Mouse (Mus musculus) heart, postnatal 14 days (tissue): ENCODE results near the gene BC028528. TPM values are rescaled to one million over a fixed set of nuclear protein-coding genes. Genes with fewer than 3 reads are reported as not detected.
"Not testable (repeated sequence)": the region's sequence is repeated elsewhere in the genome, so short reads cannot be mapped to it uniquely, and the experiment has no call there.

Experiments used
- DNase-seq, 2 experiments: peaks; one replicate each; pipeline ENCODE4 v3.0.0; 2021 to 2022
- intact Hi-C: fragments of 180-260 bp; cut with DNase I; formaldehyde crosslinking; loops from one replicate; pipeline ENCODE4 v1.15.1; 2025
- total RNA-seq, 2 experiments: library from RNA; stranded (reverse); gene quantifications; 2 replicates each; pipeline ENCODE4 v1.2.3; 2021

BC028528 gene
- total RNA-seq, 2 experiments from 2014 or later = 24.0 to 24.6 TPM

DNA sequence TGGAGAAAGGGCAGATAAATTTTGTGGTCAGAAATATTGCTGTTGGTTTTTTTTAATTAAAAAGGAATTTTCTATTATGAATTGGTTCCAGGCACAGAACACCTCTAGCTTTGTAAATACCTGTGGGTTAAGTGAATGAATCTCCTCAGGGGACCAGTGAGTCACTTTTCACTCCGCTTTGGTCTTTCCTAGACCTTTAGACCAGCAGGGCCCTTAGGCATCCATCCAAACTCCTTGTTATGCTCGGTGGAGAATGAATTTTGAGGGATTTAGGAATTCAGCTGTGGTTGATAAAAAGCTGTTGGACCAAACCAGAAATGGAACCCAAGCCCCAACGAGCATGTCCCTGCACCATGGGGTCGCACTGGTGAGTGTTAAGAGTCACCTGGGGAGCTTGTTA is 15.8 kb upstream of the BC028528 start:
- DNase-seq = no peak
- intact Hi-C loops = loop anchor here (1.0 kb wide), 1 partner anchor 47 kb away; no protein-coding TSS in a partner anchor

DNA sequence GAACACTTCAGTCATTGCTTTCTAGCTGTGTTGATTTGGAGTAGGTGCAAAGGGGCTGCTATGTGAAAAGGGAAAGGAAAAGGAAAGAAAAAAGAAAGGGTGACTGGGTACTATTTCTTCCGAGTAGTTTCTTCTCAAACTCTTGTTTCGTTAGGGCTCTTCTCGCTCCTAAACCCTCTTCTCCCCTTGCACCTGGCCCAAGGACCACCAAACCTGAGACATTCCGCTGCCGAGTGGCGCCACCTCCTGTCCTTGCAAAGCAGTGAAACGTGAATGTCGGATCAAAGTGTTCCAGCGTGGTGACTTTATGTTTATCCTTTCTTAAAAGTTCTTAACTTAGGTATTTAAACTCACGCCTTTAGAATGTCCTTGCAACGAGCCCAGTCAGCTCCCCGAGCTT is 15.1 kb upstream of the BC028528 start:
- DNase-seq = peak; percentile 63 to 71
- intact Hi-C loops = loop anchor here (1.0 kb wide), 2 partner anchors 24 to 47 kb away; no protein-coding TSS in a partner anchor

DNA sequence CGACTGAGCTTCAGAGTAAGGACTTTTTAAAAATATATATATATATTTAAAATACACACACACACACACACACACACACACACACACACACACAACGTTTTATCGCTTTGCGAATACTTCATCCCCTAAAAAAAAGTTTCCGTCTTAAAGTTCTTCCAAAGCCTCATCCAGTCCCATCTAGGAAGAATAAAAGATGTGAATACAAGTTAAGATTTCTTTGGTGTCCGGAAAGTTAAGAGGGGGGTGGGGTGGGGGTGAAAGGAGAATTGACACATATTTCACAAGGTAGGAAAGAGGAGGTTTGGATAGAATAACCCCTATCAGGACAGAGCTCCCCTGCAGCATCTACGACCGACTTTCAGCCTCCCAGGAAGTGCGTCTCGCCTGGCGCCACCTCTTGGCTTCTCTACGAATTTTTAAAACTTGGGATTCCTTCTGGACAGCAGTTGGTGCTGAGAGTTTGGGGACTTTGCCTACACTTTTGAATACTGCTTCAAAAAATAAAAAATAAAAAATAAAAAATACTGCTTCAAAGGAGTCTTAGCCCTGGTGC is 14.2 kb upstream of the BC028528 start:
- peak; percentile 63 to 69 for DNase-seq
- intact Hi-C loops = loop anchor here (1.0 kb wide), 1 partner anchor 23 kb away; no protein-coding TSS in a partner anchor

DNA sequence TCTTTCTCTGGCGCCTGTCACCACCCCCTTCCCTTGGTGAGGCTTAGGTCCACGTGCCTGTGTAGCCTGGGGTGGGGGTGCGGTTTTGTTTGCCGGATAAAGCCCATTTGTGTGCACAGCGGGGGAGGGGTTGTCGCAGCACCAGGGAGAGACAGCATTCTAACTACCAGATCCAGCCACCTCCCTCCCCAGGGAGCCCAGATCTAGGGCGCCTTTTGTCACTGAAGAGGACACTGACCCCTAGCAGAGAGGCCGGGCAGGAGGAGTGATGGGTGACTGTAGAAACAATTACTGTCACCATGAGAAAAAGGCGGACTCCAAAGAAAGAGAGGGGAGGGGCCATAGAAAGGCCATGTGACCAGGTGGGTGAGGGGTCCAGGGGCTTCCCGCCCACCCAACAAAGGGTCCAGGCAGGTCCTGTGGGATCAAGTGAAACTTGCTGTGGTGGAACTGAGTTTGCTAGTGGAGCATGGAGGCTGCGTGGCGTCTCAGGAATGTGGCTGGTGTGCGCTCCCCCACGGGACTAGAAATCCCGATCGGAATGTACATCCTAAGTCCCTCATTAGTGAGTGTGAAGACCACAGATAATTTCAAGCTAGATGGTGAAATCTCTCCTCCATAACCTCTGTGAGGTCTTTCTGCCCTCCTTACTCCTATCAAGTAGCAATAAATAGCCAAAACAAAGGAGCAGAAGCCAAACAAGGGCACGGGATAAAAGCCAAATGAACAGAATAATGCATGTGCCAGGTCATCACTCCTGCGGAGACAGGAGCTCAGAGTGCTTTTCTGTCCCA is 13.5 kb upstream of the BC028528 start:
- intact Hi-C loops = no loop called here
- peak; percentile 30 to 40 for DNase-seq

DNA sequence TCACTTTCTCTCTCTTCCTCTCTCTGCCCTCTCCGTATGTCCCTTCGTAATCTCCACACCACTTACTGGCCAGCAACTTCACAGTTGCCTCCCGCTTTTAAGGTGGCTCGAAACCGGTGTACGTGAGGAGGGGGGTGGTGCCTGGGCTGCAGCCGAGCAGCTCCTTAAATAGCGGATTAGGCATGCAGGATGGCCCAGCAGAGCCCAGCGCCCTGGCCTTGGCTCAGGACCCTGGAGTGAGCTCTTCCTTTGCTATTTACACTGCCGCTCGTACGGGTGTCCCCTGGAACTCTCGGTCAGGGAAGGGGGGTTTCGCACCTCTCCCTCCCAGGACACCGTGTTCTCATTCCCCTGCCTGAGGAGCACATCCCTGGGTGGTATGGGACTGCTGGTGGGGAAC is 12.8 kb upstream of the BC028528 start, which contains the start of gene Car14:
Gene Car14 (minus strand): TSS at position 124 of the 400 bp plus-strand sequence.
- peak; percentile 54 to 61 for DNase-seq
- intact Hi-C loops = no loop called here

DNA sequence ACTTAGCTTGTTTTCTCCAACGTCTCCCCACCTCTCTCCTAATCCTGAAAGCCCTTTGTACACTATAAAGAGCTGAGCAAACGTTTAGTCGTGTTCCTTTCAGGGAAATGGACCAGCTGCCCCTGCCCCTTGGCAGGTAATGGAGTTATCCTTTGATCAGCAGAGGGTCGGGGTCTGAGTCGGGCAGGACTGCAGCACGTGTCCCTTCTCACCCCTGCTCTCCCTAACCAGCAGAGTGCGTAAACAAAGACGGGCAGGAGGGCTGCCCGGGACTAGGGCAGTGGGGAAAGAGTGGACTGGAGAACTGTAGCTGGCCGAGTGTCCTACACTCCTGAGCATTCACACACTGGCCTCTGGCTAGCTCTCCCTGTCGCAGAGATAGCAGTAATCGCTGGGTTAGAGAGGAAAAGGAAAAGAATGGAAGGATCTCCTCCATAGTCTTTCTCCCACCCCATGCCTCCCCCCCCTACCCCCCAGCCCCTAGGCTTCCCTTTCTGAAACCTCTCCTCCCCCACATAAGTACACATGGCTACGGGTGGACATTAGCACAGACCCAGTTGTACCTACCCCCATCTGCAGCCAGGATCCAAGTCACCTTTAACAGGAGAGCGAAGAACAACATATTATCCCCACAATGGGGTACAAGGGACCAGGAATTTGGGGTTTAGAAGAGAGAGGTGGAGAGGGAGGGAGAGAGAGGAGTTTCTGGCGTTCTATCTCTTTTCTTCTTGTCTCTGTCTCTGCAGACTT is 12.1 kb upstream of the BC028528 start:
- DNase-seq = no peak
- intact Hi-C loops = no loop called here

DNA sequence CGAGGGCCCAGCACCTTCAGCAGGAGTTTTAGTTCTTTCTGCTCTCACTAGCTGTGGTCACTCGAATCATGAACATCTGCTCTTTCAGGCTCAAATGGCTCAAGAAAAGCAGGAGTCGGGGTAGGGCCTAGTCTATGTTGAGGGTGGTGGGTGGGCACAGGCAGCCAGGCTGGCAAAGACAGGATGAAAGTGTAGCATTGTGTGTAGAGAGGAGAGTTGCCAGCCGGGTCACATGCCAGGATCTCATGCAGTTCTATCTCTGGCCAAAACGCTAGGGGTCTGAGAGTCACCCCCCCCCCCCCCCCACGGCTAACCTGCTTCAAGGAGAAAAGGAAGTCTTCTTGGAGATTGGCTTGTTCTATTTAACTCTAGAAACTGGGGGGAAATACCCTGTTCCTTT is 10.8 kb upstream of the BC028528 start:
- no peak for DNase-seq

DNA sequence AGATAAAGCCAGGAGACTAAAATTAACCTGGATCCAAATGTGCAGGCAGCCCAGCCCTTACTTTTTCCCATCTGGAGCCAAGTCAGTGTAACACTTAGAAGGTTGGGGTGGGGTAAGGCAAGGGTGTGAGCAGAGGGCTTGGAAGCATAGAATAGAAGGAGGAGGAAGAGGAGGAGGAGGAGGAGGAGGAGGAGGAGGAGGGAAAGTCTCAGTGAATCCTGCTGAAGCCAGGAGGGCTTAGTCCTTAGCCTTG is 10.5 kb upstream of the BC028528 start:
- no peak for DNase-seq
- intact Hi-C loops = no loop called here

More for the DNA sequence above, 10.8 kb upstream of the BC028528 start:
- intact Hi-C loops = no loop called here

DNA sequence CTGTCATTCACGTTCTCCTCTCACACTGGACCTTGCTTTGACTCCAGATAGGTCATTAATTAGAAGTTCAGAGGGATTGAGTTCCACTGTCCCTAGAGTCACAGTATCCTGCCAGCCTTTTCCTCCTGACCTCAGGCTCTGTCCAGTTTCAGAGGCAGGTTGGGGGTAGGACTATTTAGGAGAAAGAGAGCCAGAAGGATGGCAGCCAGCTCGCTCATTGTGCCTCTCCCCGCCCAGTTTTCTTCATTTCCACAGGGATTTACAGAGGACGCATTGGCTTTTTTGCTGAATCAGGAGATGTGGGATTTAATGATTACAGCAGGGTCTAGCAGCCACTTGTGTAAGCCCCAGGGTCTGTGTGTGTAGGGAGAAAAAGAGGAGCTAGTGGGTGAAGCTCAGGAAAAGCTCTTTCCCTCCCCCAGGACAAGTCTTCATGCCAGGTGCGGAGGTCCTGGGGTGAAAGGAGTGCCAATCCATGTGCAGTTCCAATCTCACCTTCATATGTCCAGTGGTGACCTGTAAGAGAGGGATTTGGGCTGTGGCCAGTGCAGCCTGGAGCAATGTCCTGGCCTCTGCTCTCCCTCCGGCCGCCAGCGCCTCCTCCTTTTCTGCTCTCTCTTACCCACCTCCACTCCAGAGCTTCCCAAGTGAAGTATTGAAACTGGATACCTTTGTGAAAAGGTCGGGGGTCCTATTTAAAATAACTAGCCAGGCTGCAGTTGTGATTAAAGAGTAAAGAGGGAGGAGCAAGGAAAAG is 10.0 kb upstream of the BC028528 start:
- intact Hi-C loops = no loop called here
- DNase-seq = peak; percentile 35 to 51

DNA sequence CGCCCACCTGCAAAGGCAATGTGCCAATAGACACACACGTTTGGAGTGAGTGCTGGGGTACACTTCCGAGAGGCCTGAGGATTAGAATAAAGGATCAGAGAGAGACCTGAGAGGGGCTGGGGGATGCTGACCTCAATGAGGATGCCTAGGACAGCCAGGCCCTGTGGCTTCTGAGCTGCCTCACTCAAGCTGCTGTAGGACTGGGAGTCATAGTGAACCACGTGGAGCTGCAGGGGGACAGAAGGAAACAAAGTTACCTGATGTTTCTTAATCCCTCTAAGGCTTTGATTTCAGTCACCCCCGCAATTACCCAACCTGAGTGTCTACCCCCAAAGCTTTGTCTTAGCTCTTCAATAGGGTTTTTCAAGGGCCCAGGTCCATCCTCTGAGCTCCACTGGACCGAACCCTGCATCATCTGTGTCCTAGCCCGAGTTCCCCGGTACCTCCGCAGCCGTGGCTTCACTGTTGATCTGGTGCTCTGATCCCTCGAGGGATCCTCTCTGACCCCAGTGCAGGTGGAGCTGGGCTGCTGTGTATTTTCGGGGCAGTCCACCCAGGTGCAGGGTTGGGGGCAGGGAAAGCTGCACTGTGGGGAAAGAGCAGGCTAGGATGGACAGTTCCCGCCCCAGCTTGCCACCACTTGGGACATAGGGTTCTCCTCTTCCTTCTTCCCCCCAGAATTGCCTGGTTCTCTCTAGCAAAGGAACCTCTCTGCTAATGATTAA is 8.2 kb upstream of the BC028528 start:
- intact Hi-C loops = no loop called here
- DNase-seq = no peak

DNA sequence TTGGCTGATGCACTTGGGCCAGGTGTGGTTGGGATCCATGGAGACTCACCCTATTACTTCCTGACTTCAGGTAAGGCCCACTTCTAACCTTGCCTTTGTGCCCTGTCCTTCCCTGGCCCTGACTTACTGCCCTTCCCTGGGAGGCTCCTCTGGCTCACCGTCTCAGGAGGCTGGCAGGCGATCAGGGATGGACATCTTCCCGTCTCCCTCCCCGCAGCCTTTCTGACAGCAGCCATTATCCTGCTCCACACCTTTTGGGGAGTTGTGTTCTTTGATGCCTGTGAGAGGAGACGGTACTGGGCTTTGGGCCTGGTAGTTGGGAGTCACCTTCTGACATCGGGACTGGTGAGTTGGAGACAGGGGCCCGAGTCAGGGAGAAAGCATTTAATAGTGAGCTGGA is 3.7 kb upstream of the BC028528 start:
- intact Hi-C loops, DNase-seq: not testable (repeated sequence)

DNA sequence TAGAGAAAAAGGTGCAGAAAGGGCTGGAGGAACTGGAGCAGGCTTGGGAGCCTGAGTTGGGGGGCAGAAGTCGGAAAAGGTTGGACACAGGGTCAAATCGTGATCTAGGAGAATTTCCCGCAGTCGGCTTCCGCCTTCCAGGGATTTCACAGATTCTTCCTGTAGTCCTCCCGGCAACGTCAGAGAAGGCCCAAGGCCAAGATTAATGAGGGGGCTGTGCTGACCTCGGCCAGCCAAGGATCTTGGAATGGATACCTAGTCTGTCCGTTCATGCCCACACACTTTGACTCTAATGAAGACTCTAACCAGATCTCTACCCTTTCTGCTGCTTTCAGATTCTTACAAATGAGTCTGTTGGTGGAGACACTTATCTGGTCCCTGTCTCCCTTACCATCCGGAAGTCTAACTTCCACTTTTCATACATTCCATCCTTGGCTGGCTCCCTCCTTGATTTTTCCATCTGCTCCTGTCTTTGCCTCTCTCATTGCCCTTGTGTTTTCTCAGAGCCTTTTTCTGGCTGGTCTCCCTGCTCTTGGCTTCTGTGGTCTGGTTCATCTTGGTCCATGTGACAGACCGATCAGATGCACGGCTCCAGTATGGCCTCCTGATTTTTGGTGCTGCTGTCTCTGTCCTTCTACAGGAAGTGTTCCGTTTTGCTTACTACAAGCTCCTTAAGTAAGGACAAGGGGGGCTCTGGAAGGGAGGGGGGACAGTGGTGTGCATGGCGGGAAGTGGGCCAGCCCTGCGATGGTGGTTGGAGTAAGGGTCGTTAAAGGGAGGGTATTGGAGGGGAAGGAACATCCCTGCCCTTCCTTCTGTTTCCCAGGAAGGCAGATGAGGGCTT is 2.7 kb upstream of the BC028528 start:
- peak; percentile 62 to 79 for DNase-seq
- intact Hi-C loops = no loop called here

DNA sequence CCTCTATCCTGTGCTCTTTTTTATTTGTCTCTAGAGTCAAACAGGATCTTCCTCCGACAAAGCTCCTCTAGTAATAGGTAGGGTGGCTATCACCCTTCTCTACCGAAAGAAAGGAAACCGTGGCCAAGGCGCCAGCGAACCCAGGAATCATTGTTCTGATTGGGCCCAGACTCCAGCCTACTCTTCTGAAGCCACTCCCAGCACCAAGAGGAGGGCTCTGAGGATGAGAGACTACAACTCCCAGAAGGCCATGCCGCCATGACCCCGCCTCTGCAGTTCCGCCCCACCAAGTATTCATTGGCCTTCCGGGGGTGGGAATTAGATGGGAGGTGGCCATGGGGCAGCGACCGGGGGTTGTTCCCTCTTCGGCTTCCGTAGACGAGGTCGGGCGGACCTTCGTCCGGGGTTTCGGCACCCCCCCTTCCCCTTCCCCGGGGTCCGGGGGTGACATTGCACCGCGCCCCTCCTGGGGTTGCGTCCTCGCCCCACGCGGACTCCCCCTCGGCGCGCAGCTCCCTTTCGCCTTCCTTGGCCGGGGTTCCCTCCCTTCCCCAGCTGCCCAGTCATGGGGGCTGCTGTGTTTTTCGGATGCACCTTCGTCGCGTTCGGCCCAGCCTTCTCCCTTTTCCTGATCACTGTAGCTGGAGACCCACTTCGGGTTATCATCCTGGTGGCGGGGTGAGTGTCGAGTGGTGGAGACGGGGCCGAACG is 2.0 kb upstream of the BC028528 start, which contains the start of gene Aph1a:
Gene Aph1a (plus strand): TSS at position 364 of the 711 bp plus-strand sequence.
- peak; percentile 94 to 95 for DNase-seq
- intact Hi-C loops = not testable (repeated sequence)

DNA sequence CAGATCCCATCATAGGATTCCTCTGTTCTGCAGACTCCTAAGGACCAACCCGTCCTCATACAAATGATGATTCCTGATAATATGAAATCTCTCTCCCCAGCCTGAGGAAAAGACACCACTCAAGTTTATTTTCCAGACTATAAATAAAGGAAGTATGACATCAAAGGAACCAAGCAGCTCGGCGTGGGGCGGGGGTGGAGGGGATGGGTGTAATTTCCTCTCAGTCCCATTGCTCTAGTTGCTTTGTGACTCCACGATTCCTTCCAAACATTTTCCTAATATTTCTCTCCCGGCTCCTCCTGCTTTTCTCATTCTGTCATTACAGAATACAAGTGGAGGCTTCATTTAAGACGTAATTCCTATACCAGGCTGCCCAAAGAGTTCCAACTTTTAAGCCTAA is 1.3 kb upstream of the BC028528 start:
- intact Hi-C loops = no loop called here
- peak in 1 of 2 experiments; percentile 25 for DNase-seq

DNA sequence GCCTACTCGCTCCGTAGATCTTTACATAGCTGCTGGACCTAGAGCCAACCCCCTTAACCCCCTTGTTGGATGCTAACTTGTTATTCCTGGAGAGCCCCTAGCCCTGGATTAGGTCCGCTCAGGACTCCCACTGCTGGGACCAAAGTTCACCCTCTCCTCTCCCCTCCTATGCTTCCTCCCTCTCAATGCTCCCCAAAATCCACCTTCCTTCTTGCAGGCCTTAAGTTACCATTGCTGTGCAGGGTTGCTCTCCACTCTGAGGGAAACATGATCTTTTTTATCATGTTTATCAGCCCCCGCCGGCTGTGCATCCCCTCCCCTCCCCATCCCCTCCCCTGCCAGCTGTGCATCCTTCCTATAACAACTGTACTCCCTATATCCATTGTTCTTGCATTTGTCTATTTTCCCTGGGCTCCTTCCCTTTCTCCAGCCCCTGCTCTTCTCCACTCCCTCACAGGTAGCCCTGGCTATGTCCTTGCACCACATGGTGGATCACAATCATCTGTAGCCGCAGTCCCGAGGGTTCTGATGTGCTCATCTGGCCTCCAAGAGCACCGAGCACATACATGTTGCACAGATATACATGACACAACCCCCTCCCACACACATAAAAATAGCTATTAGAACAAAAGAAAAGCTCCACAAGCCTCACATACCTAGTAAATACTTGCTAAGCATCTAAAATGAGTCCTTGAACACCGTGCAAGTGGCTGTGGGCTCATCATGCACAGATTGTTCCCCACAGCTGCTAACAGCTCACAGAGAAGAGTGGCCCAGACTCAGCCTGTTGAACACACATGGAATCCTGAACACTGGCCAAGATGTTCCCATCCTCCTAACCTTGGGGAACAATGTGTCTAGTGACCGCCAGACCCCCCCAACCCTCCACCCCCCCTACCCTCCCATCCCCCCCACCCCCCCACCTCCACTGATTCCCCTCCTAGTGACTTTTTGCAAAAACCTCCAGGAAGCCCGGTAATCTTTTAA is 554 bp upstream of the BC028528 start:
- intact Hi-C loops = no loop called here

DNA sequence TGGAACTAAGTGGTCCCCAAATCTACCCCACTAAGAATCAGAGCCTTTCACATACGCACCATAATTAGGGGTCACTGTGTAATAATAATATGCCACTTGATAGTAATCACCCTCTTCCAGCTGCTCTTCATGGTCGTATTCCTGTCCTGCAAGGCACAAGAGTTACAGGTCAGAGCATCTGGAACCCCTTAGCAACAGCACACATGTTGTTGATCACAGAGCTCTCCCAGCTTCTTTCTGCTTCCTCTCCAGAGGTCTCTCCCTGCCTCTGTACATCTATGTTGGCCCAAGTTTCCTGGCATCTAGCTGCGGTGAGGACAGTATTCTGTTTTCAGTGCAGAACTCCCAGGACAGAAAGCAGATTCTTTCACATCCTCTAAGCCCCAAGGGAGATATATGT is 2.1 kb downstream of the BC028528 start:
- no peak for DNase-seq
- intact Hi-C loops = no loop called here

More for the DNA sequence above, 554 bp upstream of the BC028528 start:
- DNase-seq = no peak

DNA sequence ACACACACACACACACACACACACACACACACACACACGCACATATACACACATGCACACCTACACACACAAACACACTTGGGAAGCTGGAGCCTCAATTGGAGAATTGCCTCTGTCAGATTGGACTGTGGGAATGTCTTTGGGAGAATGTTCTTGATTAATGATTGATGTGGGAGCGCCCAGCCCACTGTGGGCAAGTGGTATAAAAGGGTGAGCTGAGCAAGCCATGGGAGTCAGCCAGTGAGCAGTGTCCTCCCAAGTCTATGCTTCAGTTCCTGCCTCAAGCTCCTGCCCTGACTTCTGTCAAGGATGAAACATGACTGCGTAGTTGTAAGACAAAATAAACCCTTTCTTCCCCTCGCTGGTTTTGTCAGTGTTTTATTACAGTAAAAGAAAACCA is 4.2 kb downstream of the BC028528 start:
- DNase-seq = no peak
- intact Hi-C loops = no loop called here
